Mouse (Mus musculus) megakaryocyte, adult 5-6 weeks (primary cell): ENCODE data around the gene Rslcan18. TPM values are rescaled to one million over a fixed set of nuclear protein-coding genes. Genes with fewer than 3 reads are reported as not detected.
"Not testable (repeated sequence)": the region's sequence is repeated elsewhere in the genome, so short reads cannot be mapped to it uniquely, and the experiment has no call there.

Experiments
- ATAC-seq: 2 replicates; pipeline ENCODE4 v1.8.0; 2016; ENCODE audit warnings: mild to moderate bottlenecking, inconsistent platforms; ENCODE audit not compliant: poor library complexity, severe bottlenecking
- total RNA-seq, 2 experiments: library from RNA; stranded (forward) in 1 of 2; stranded (reverse) in 1 of 2; fragments of 153-499, 151-499 nt in 1 of 2; fragments of 221-1000, 200-1000 nt in 1 of 2; gene quantifications; 2 replicates each; pipeline versions ENCODE4 v1.2.3 to v1.2.4; 2015 to 2017

The Rslcan18 gene
- total RNA-seq (2015) (0.78 and 0.85 TPM in 2 replicates), total RNA-seq (2017) (0.22 TPM in 1 of 2 replicates, not detected in the other)

DNA sequence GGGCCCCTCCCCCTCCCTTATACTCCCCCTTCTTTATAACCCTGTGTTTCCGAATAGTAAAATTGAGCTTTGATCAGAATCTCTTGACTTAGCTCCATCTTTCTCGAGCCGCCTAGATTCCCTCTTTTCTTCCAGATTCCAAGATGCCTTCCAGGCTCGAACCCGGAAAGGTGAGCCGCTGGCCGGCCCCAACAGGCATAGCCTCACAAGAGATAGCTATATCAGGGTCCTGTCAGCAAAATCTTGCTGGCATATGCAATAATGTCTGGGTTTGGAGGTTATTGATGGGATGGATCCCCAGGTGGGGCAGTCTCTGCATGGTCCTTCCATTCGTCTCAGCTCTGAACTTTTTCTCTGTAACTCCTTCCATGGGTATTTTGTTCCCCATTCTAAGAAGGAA lies at the start of gene Rslcan18:
Gene Rslcan18 (minus strand): TSS at position 101 of the 400 bp plus-strand sequence.
- not testable (repeated sequence) for ATAC-seq

DNA sequence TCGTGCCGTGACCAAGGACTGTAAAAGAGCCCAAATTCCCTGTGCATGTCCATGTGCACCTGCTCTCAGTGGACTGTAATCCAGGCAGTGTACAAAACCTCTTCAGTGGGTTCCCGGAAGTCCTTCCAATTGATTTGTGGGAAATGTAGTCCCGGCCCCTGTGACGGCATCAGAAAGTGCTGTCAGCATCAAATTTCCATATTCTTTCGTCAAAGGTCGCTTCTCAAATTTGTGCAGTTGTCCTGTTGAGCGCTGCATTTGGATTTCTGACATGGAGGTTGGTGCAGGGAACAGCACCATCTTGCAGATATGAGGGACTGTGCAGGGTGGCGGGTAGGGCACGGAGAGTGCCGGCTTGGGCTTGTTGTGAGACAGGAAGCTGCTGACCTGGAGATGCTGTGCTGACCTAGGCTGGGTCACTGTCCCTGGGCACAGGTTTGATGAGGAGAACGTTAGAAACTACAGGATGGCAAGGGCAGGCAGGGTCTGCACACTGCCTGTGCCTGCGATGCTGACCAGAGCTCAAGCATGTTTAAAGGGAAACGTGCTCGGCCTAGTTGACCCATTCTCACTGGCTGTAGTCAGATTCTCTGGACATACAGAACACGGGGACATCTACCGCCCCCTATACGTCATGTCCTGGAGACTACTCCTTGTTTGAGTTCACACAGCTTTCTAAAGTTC lies 12.1 kb upstream of the Rslcan18 start:
- ATAC-seq = peak; percentile 95

- ATAC-seq = 0 out of 2 replicates have a peak, but pooled peaks have one; percentile 1
Observed at GRCm38 (mm10) chr13:67127507-67127906, 11.4 kb upstream of the Rslcan18 start.

GRCm38 (mm10) chr13:67124460-67124859 lies 8.4 kb upstream of the Rslcan18 start:
- no peak for ATAC-seq

DNA sequence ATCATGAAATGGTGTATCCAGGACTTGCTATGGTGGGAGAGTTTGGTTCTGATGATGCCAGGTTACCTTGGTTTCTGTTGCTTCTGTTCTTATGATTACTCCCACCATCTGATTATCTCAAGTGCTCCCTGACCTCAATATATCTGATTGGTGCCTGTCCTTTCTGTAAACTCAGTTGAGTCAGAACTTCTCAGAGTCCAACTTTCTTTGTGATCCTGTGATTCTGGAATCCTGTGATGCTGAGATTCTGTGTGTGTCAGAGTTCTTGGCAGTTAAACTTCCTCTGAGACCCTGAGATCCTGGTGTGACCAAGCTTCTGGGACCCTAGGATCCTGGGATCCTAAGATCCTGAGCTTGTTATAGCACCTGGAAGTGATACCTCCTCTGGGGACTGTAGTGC lies 5.3 kb upstream of the Rslcan18 start, which contains the start of gene Zfp759:
Gene Zfp759 (plus strand): TSS at position 301 of the 400 bp plus-strand sequence.
- not testable (repeated sequence) for ATAC-seq

GRCm38 (mm10) chr13:67113287-67113686 lies 2.8 kb downstream of the Rslcan18 start:
- no peak for ATAC-seq

DNA sequence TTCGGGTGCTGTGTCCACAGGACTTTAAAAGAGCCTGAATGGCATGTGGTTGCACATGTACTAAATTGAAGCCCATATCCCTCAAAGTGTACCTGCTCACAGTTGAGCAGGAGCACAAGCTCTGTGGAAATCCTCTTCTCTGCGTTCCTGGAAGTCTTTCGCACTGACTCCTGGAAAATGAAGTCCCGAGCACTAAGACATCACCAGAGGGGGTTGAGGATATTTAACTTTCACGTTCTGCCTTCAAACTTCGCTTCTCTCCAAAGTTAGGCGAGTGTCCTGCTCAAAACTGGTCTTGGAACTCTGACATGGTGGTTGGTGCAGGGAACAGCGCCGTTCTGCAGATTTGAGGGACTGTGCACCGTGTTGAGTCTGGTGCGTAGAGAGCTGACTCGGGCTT lies 4.0 kb downstream of the Rslcan18 start:
- ATAC-seq = no peak

GRCm38 (mm10) chr13:67108821-67109206 lies 7.2 kb downstream of the Rslcan18 start:
- peak; percentile 72 for ATAC-seq

DNA sequence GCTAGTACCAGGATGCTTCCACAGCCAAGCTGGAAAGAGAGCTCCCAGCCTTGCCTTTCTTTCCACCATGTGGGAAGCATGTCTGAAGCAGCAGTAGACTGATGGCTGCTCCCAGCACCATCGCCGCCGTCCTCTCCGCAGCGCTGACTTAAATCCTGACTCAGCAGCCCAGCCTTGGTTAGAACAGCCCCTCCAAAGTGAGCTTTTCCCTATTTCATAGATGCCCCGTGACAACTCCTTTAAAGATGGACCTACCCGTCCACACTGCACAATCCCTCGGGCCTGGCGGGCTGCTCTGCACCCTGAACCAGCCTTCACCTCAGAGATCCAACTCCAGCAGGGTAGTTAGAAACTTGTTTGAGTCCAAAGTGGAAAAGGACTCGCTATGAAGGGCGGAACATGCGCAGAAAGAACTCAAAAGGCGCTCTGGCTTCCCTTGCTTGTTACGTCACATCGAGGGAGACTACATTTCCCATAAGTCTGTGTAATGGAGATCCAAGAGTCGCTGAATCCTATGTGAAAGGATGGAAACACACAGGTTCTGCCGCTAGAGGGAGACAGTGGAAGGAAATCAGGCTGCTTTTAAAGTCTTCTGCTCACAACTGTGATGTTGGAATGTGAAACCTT lies 7.8 kb downstream of the Rslcan18 start, which contains the start of gene Gm28557:
Gene Gm28557 (minus strand): TSS at position 411 of the 627 bp plus-strand sequence.
- ATAC-seq = peak; percentile 95

- ATAC-seq = no peak
Observed at GRCm38 (mm10) chr13:67107681-67108080, 8.4 kb downstream of the Rslcan18 start.

DNA sequence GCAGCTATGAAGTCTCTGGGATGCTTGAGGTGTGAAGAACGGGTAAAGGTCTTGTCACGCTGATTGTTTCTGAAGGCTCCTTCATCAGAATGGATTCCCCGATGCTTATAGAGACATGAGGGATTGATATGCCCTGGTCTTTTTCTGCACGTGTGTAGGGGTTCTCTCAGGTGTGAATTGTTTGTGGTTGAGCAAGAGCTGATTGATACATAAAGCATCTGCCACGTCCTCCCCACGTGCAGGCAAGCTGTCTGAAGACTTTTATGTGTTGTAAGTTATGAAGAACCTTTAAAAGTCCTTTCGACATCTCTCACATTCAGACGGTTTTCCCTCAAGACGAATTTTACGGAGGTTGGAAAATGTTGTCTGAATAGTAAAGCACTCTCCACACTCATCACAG lies 18.2 kb downstream of the Rslcan18 start, which contains the start of gene Zfp708:
Gene Zfp708 (minus strand): TSS at position 101 of the 400 bp plus-strand sequence.
- no peak for ATAC-seq

- no peak for ATAC-seq
Observed at GRCm38 (mm10) chr13:67090154-67090553, 25.9 kb downstream of the Rslcan18 start.

GRCm38 (mm10) chr13:67081946-67082345 lies 34.1 kb downstream of the Rslcan18 start:
- ATAC-seq = no peak

GRCm38 (mm10) chr13:67081142-67081713 lies 34.8 kb downstream of the Rslcan18 start:
- ATAC-seq = peak; percentile 93

DNA sequence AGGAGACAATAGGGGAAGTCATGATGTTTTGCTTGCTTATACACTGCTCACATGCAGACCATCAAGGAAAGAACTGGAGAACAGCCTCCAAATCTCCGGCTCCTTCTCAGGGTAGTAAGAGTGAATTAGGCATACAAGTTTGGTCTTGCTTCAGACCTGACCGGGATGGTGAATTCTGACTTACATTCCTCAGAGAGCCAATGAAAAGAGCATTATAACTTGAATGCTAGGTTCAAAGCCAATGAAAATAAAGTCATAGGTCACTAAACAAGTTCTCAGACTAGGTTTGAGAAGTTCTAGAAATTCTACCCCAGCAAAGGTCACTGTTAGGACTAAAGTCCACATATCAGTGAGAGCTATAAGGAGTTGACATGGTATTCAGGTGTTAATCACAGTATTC lies 38.8 kb downstream of the Rslcan18 start:
- no peak for ATAC-seq

- no peak for ATAC-seq
Observed at GRCm38 (mm10) chr13:67072786-67073185, 43.3 kb downstream of the Rslcan18 start.

- ATAC-seq = no peak
Observed at GRCm38 (mm10) chr13:67065386-67065785, 50.7 kb downstream of the Rslcan18 start.

DNA sequence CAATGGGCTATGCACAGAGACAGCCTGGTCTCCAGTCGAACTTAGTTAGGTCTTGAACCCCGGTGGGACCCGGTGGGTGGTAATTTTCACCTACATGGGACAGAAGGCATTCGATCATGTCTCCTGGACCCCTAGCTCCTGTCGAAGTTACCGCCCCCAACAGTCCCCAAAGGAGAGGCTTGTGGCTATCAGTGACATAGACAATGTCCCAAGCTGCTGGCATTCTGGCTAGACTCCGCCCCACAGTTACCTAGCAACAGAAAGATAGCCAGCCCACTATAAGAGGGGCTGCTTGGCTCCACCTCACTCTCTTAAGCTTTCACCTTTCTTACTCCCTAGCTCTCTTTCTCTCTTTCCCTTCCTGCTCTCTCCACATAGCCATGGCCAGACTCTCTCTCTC lies 53.6 kb downstream of the Rslcan18 start:
- no peak for ATAC-seq

- peak; percentile 93 for ATAC-seq
Observed at GRCm38 (mm10) chr13:67060786-67061358, 55.2 kb downstream of the Rslcan18 start, which contains the start of gene Zfp712. Zfp712 (minus strand) TSS chr13:67061170.

- peak; percentile 14 for ATAC-seq
Observed at GRCm38 (mm10) chr13:67060161-67060785, 55.8 kb downstream of the Rslcan18 start.
